Mouse (Mus musculus): Measurements from ENCODE around the gene Serinc2. TPM values are rescaled to one million over a fixed set of nuclear protein-coding genes. Genes with fewer than 3 reads are reported as not detected.

Serinc2 gene
- polyA plus RNA-seq, 1 experiment, result 9.0 TPM

- no peak for TF ChIP-seq POLR2A (IDR thresholded peaks at IDR 0.05; ENCODE audit: extremely low read depth, insufficient read depth, low read length)
- TF ChIP-seq CTCF (IDR thresholded peaks at IDR 0.05; ENCODE audit: extremely low read depth, insufficient read depth, low read length), result no peak
Measured at GRCm38 (mm10) chr4:130299629-130300018, 20.6 kb upstream of the Serinc2 start.

GRCm38 (mm10) chr4:130298877-130299628, 20.0 kb upstream of the Serinc2 start:
- Histone ChIP-seq H3K4me3 (ENCODE audit: insufficient read depth, low read length) (no peak overlapping the region), H3K4me1 (ENCODE audit: control insufficient read depth, insufficient read depth, low read length) (no peaks in the 10 kb centered on the region), H3K27ac (ENCODE audit: insufficient read depth, low read length) (no peak overlapping the region)
- TF ChIP-seq POLR2A (IDR thresholded peaks at IDR 0.05; ENCODE audit: extremely low read depth, insufficient read depth, low read length) (no peak), CTCF (IDR thresholded peaks at IDR 0.05; ENCODE audit: extremely low read depth, insufficient read depth, low read length) (no peak)

More at GRCm38 (mm10) chr4:130299629-130300018, 20.6 kb upstream of the Serinc2 start:
- Histone ChIP-seq H3K4me1 (ENCODE audit: control insufficient read depth, insufficient read depth, low read length) (no peaks in the 10 kb centered on the region), H3K27ac (ENCODE audit: insufficient read depth, low read length) (no peak overlapping the region), H3K4me3 (ENCODE audit: insufficient read depth, low read length) (no peak overlapping the region)

DNA sequence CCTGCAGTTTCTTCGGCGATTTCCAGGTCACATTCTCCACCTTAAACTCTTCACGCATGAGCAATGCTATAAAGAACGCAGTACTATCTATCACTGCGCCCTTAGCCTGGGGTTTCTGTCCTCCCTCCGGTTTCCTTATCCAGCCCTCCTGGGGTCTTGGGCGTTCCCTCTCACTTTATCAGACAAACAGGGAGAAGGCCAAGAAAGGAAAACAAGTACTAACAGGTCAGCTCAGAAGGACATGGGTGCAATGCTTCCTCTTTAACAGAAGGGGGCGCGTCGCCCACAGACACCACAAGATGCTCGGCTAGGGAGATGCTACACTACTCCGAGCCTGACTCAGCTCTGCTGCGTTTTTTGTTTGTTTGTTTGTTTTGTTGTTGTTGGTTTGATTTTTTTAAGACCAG, 18.1 kb upstream of the Serinc2 start:
- no peak for TF ChIP-seq POLR2A (IDR thresholded peaks at IDR 0.05; ENCODE audit: extremely low read depth, insufficient read depth, low read length)
- peak; percentile 71 for TF ChIP-seq CTCF (IDR thresholded peaks at IDR 0.05; ENCODE audit: extremely low read depth, insufficient read depth, low read length)
- no peak overlapping the region for H3K27ac ChIP-seq (ENCODE audit: insufficient read depth, low read length)
- no peak overlapping the region for H3K4me3 ChIP-seq (ENCODE audit: insufficient read depth, low read length)
- H3K4me1 ChIP-seq (ENCODE audit: control insufficient read depth, insufficient read depth, low read length), result no peaks in the 10 kb centered on the region

GRCm38 (mm10) chr4:130296243-130296965, 17.4 kb upstream of the Serinc2 start:
- TF ChIP-seq CTCF (IDR thresholded peaks at IDR 0.05; ENCODE audit: extremely low read depth, insufficient read depth, low read length) (no peak), POLR2A (IDR thresholded peaks at IDR 0.05; ENCODE audit: extremely low read depth, insufficient read depth, low read length) (no peak)
- no peak overlapping the region for H3K4me3 ChIP-seq (ENCODE audit: insufficient read depth, low read length)
- H3K4me1 ChIP-seq (ENCODE audit: control insufficient read depth, insufficient read depth, low read length), result no peaks in the 10 kb centered on the region
- no peak overlapping the region for H3K27ac ChIP-seq (ENCODE audit: insufficient read depth, low read length)

- no peaks in the 10 kb centered on the region for H3K4me1 ChIP-seq (ENCODE audit: control insufficient read depth, insufficient read depth, low read length)
- no peak overlapping the region for H3K27ac ChIP-seq (ENCODE audit: insufficient read depth, low read length)
- H3K4me3 ChIP-seq (ENCODE audit: insufficient read depth, low read length), result no peak overlapping the region
- TF ChIP-seq CTCF (IDR thresholded peaks at IDR 0.05; ENCODE audit: extremely low read depth, insufficient read depth, low read length), result no peak
Measured at GRCm38 (mm10) chr4:130295047-130295745, 16.2 kb upstream of the Serinc2 start.

DNA sequence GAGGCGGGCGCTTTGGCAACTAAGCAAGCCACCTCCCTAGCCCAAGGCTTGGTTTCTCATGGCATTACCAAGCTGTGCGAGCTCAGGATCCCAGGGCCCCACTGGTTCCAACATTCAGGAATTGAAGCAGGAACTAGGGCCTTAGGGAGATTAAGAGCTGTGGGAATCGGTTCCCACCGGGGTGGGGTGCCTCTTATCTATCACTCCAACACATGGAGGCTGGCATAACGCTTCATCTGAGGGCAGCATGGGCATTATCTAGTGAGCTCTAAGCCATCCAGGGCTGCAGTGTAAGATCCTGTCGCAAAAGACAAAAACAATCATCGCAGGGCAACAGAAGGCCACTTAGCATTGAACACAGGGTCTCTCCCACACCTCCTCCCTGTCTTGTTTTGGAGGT, 15.5 kb upstream of the Serinc2 start:
- no peak for TF ChIP-seq POLR2A (IDR thresholded peaks at IDR 0.05; ENCODE audit: extremely low read depth, insufficient read depth, low read length)
- TF ChIP-seq CTCF (IDR thresholded peaks at IDR 0.05; ENCODE audit: extremely low read depth, insufficient read depth, low read length), result no peak
- Histone ChIP-seq H3K4me3 (ENCODE audit: insufficient read depth, low read length) (no peak overlapping the region), H3K27ac (ENCODE audit: insufficient read depth, low read length) (no peak overlapping the region), H3K4me1 (ENCODE audit: control insufficient read depth, insufficient read depth, low read length) (no peaks in the 10 kb centered on the region)

- Histone ChIP-seq H3K27ac (ENCODE audit: insufficient read depth, low read length) (no peak overlapping the region), H3K4me1 (ENCODE audit: control insufficient read depth, insufficient read depth, low read length) (no peaks in the 10 kb centered on the region), H3K4me3 (ENCODE audit: insufficient read depth, low read length) (no peak overlapping the region)
- TF ChIP-seq CTCF (IDR thresholded peaks at IDR 0.05; ENCODE audit: extremely low read depth, insufficient read depth, low read length), result peak; percentile 95
- TF ChIP-seq POLR2A (IDR thresholded peaks at IDR 0.05; ENCODE audit: extremely low read depth, insufficient read depth, low read length), result no peak
Measured at GRCm38 (mm10) chr4:130292271-130292670, 13.3 kb upstream of the Serinc2 start.

DNA sequence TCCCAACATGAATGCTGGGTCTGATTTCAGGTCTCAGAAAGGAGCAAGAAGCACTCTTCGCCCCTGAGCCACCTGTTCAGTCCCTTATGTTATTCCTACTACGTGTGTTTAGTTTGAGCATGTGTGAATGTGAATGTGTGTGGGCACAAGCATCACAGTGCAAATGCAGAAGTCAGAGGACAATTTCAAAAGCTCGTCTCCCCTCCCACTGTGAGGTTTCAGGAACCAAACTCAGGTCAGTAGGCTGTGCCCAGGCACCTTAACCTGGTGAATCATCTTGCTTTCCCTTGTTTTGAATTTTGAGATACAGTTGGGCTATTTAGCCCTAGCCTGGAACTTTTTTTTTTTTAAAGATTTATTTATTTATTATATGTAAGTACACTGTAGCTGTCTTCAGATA, 10.8 kb upstream of the Serinc2 start:
- H3K4me1 ChIP-seq (ENCODE audit: control insufficient read depth, insufficient read depth, low read length), result no peaks in the 10 kb centered on the region
- no peak for TF ChIP-seq POLR2A (IDR thresholded peaks at IDR 0.05; ENCODE audit: extremely low read depth, insufficient read depth, low read length)
- no peak for TF ChIP-seq CTCF (IDR thresholded peaks at IDR 0.05; ENCODE audit: extremely low read depth, insufficient read depth, low read length)
- no peak overlapping the region for H3K27ac ChIP-seq (ENCODE audit: insufficient read depth, low read length)
- no peak overlapping the region for H3K4me3 ChIP-seq (ENCODE audit: insufficient read depth, low read length)

- no peak overlapping the region for H3K27ac ChIP-seq (ENCODE audit: insufficient read depth, low read length)
- no peaks in the 10 kb centered on the region for H3K4me1 ChIP-seq (ENCODE audit: control insufficient read depth, insufficient read depth, low read length)
- TF ChIP-seq CTCF (IDR thresholded peaks at IDR 0.05; ENCODE audit: extremely low read depth, insufficient read depth, low read length) (no peak), POLR2A (IDR thresholded peaks at IDR 0.05; ENCODE audit: extremely low read depth, insufficient read depth, low read length) (no peak)
- H3K4me3 ChIP-seq (ENCODE audit: insufficient read depth, low read length), result no peak overlapping the region
Measured at GRCm38 (mm10) chr4:130286531-130286930, 7.5 kb upstream of the Serinc2 start.
